In the genomic region with DNA sequence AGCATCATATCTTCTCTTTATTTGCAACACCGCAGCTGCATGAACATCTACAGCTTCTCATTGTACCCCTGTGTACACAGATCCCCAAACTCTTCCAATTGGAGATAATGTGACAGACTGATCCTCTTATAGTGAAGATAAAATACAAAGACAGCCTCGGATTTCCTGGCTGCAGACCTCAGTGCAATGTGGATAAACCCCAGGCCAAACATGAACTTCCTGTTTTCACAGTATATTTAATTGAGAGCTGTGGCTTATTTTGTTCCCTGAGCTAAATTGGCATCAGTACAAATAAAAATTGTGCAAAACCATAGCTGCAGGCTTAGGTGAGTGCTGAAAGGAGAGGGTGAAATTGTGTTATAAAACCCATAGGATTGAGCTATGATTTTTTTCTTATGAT, we compare ENCODE assay signal across 27 mouse cellular contexts.
DNase-seq lines count a peak whose midpoint lies in the region; ATAC-seq and TF ChIP-seq lines count a peak whose summit lies in the region.
"Had no signal": no experiment of that assay in that cellular context is flagged by ENCODE, and none has a peak within 500 bp of the region (broad histone marks: within the 10 kb centered on the region; RNA-seq: fewer than 3 reads in every experiment).

No protein-coding gene starts in this region.

- no peaks in the 10 kb centered on the region for H3K36me3 ChIP-seq in embryonic facial prominence, embryonic 14.5 days (ENCODE audit: control insufficient read depth, insufficient read depth, low read length)
- H3K36me3 ChIP-seq in embryonic facial prominence, embryonic 10.5 days (replicated peaks), result no peaks in the 10 kb centered on the region
- H3K36me3 ChIP-seq in lung, embryonic 14.5 days (ENCODE audit: insufficient read depth), result no peaks in the 10 kb centered on the region
- no peaks in the 10 kb centered on the region for H3K36me3 ChIP-seq in hindbrain, embryonic 14.5 days (replicated peaks; ENCODE audit: control insufficient read depth, insufficient read depth)
- H3K36me3 ChIP-seq: embryonic facial prominence, embryonic 15.5 days; G1E; heart, embryonic 12.5 days; heart, embryonic 15.5 days; hindbrain, embryonic 15.5 days had no signal

- no peak for ATAC-seq in embryonic facial prominence, embryonic 14.5 days (ENCODE audit: low read depth)
- no peak for ATAC-seq in lung, embryonic 14.5 days (ENCODE audit: insufficient read depth)
- ATAC-seq in granulocyte monocyte progenitor cell, adult 5-6 weeks (replicated peaks; ENCODE audit: poor library complexity, severe bottlenecking), result peak; percentile 30
- ATAC-seq in hindbrain, embryonic 14.5 days (ENCODE audit: low FRiP score), result no peak
- ATAC-seq: forebrain, embryonic 14.5 days; forebrain, postnatal 0 days had no signal

- 51% methylated on average over 2 of the region's 2 CpGs for WGBS in embryonic facial prominence, embryonic 14.5 days
- 65% methylated on average over 2 of the region's 2 CpGs for WGBS in embryonic facial prominence, embryonic 10.5 days
- 26% methylated on average over 2 of the region's 2 CpGs for WGBS in lung, embryonic 14.5 days
- WGBS in hindbrain, embryonic 14.5 days, result 70% methylated on average over 2 of the region's 2 CpGs

- TF ChIP-seq CTCF in lung, embryonic 14.5 days (IDR thresholded peaks at IDR 0.05; ENCODE audit: low read depth), result no peak

- H3K9me3 ChIP-seq in embryonic facial prominence, embryonic 14.5 days (ENCODE audit: control insufficient read depth, low read length), result no peaks in the 10 kb centered on the region
- H3K9me3 ChIP-seq in embryonic facial prominence, embryonic 10.5 days, result no peaks in the 10 kb centered on the region
- H3K9me3 ChIP-seq in lung, embryonic 14.5 days (ENCODE audit: low read depth, low read length), result no peaks in the 10 kb centered on the region
- no peaks in the 10 kb centered on the region for H3K9me3 ChIP-seq in hindbrain, embryonic 14.5 days (ENCODE audit: control insufficient read depth, low read length)
- H3K9me3 ChIP-seq: embryonic facial prominence, embryonic 15.5 days; G1E; heart, embryonic 12.5 days; heart, embryonic 15.5 days; hindbrain, embryonic 15.5 days had no signal

- no peak overlapping the region for H3K4me3 ChIP-seq in embryonic facial prominence, embryonic 14.5 days (ENCODE audit: low read depth, low read length)
- no peak overlapping the region for H3K4me3 ChIP-seq in embryonic facial prominence, embryonic 10.5 days
- H3K4me3 ChIP-seq in lung, embryonic 14.5 days (ENCODE audit: low read depth, low read length), result no peak overlapping the region
- H3K4me3 ChIP-seq in hindbrain, embryonic 14.5 days (replicated peaks; ENCODE audit: low read length), result no peak overlapping the region
- H3K4me3 ChIP-seq: embryonic facial prominence, embryonic 15.5 days; gastrocnemius, adult 2 months; heart, embryonic 12.5 days; heart, embryonic 15.5 days; hindbrain, embryonic 15.5 days had no signal

- H3K27me3 ChIP-seq in embryonic facial prominence, embryonic 14.5 days (replicated peaks; ENCODE audit: control insufficient read depth, insufficient read depth, low read length), result no peaks in the 10 kb centered on the region
- no peaks in the 10 kb centered on the region for H3K27me3 ChIP-seq in embryonic facial prominence, embryonic 10.5 days (replicated peaks; ENCODE audit: low read depth, poor library complexity, severe bottlenecking)
- no peaks in the 10 kb centered on the region for H3K27me3 ChIP-seq in lung, embryonic 14.5 days (ENCODE audit: insufficient read depth, low read length)
- no peaks in the 10 kb centered on the region for H3K27me3 ChIP-seq in hindbrain, embryonic 14.5 days (ENCODE audit: control insufficient read depth, insufficient read depth, low read length)
- H3K27me3 ChIP-seq: embryonic facial prominence, embryonic 15.5 days; heart, embryonic 12.5 days; heart, embryonic 15.5 days; hindbrain, embryonic 15.5 days had no signal

- H3K4me2 ChIP-seq in embryonic facial prominence, embryonic 14.5 days (ENCODE audit: low read depth, low read length), result no peak overlapping the region
- H3K4me2 ChIP-seq in lung, embryonic 14.5 days, result no peak overlapping the region
- no peak overlapping the region for H3K4me2 ChIP-seq in hindbrain, embryonic 14.5 days (replicated peaks)
- H3K4me2 ChIP-seq: embryonic facial prominence, embryonic 15.5 days; heart, embryonic 12.5 days; heart, embryonic 15.5 days; hindbrain, embryonic 15.5 days had no signal

- H3K27ac ChIP-seq in embryonic facial prominence, embryonic 14.5 days (replicated peaks; ENCODE audit: low read depth, low read length), result no peak overlapping the region
- no peak overlapping the region for H3K27ac ChIP-seq in embryonic facial prominence, embryonic 10.5 days (replicated peaks)
- no peak overlapping the region; the same call in 1 of the 2 replicates for H3K27ac ChIP-seq in lung, embryonic 14.5 days (ENCODE audit: low read depth)
- no peak overlapping the region for H3K27ac ChIP-seq in hindbrain, embryonic 14.5 days
- H3K27ac ChIP-seq: embryonic facial prominence, embryonic 15.5 days; gastrocnemius, adult 2 months; heart, embryonic 15.5 days; hindbrain, embryonic 15.5 days had no signal

- no peak overlapping the region for H3K9ac ChIP-seq in embryonic facial prominence, embryonic 14.5 days (ENCODE audit: low read depth, low read length)
- no peak overlapping the region for H3K9ac ChIP-seq in lung, embryonic 14.5 days
- no peak overlapping the region for H3K9ac ChIP-seq in hindbrain, embryonic 14.5 days
- H3K9ac ChIP-seq: embryonic facial prominence, embryonic 15.5 days; forebrain, postnatal 0 days; heart, embryonic 12.5 days; heart, embryonic 15.5 days; hindbrain, embryonic 15.5 days had no signal

- H3K4me1 ChIP-seq in embryonic facial prominence, embryonic 14.5 days (ENCODE audit: control insufficient read depth, insufficient read depth, low read length), result peaks cover 15% of the 10 kb centered on the region
- H3K4me1 ChIP-seq in embryonic facial prominence, embryonic 10.5 days, result peaks cover 10% of the 10 kb centered on the region
- peaks cover 9% of the 10 kb centered on the region; the same call in 1 of the 2 replicates for H3K4me1 ChIP-seq in lung, embryonic 14.5 days (ENCODE audit: insufficient read depth)
- H3K4me1 ChIP-seq in hindbrain, embryonic 14.5 days (replicated peaks; ENCODE audit: control insufficient read depth, insufficient read depth, low read length), result peaks cover 9% of the 10 kb centered on the region; the same call in 1 of the 2 replicates
- H3K4me1 ChIP-seq: heart, embryonic 15.5 days had no signal

- DNase-seq in embryonic facial prominence, embryonic 14.5 days (ENCODE audit: low spot score), result peak; percentile 42
- DNase-seq in embryonic facial prominence, embryonic 10.5 days (ENCODE audit: low spot score), result no peak
- peak; percentile 28 for DNase-seq in lung, embryonic 14.5 days
- no peak for DNase-seq in lung, postnatal 36 days
- no peak for DNase-seq in MN1 (ENCODE audit: low spot score)
- DNase-seq in hindbrain, embryonic 14.5 days (ENCODE audit: low spot score), result no peak
- DNase-seq: adrenal gland, adult 2 months; adrenal gland, postnatal 14 days; B cell, adult 2 months; cerebellum, adult 11 months; cerebellum, adult 2 months; cerebellum, adult 9-11 months; cerebellum, postnatal 25 days; embryo, embryonic 11 days; forebrain, postnatal 0 days; gastrocnemius, adult 2 months; gastrocnemius, postnatal 14 days; heart, adult 18-20 months; heart, postnatal 10 days; heart, postnatal 36 days had no signal

Comparison
In these comparisons a context has a peak if more than half of its experiments do, and no peak if none do; other contexts are left out.
1. DNase-seq: peak in embryonic facial prominence, embryonic 14.5 days (single experiment) and lung, embryonic 14.5 days (single experiment); none in embryonic facial prominence, embryonic 10.5 days (single experiment), lung, postnatal 36 days (single experiment), MN1 (single experiment) and hindbrain, embryonic 14.5 days (single experiment).